Mouse (Mus musculus): Measurements from ENCODE around the gene Top3b.
"Not testable (repeated sequence)": the region's sequence is repeated elsewhere in the genome, so short reads cannot be mapped to it uniquely, and the experiment has no call there.

Gene Top3b

GRCm38 (mm10) chr16:16870617-16871331 is at the start of gene Top3b, which contains the start of gene Vpreb1:
Gene Top3b (plus strand): TSS chr16:16870736.
Gene Vpreb1 (minus strand): TSS chr16:16870843.
- DNase-seq (ENCODE audit: low read depth, low spot score) = peak; percentile 96

- no peak for DNase-seq (ENCODE audit: low read depth, low spot score)
These were observed 45.1 kb upstream of the Top3b start for GRCm38 (mm10) chr16:16825476-16825875.

GRCm38 (mm10) chr16:16826223-16826622 is 44.3 kb upstream of the Top3b start:
- no peak for DNase-seq (ENCODE audit: low read depth, low spot score)

- DNase-seq (ENCODE audit: low read depth, low spot score) = peak; percentile 31
These were observed 41.5 kb upstream of the Top3b start, which contains the start of gene Spag6l for GRCm38 (mm10) chr16:16828757-16829615. Gene Spag6l (minus strand): TSS chr16:16829456.

- no peak for DNase-seq (ENCODE audit: low read depth, low spot score)
These were observed 40.9 kb upstream of the Top3b start for GRCm38 (mm10) chr16:16829671-16830070.

GRCm38 (mm10) chr16:16849196-16849595 is 21.3 kb upstream of the Top3b start:
- DNase-seq (ENCODE audit: low read depth, low spot score) = no peak

GRCm38 (mm10) chr16:16852411-16852810 is 18.1 kb upstream of the Top3b start:
- DNase-seq (ENCODE audit: low read depth, low spot score) = no peak

GRCm38 (mm10) chr16:16854836-16855235 is 15.7 kb upstream of the Top3b start:
- DNase-seq (ENCODE audit: low read depth, low spot score) = peak; percentile 16

GRCm38 (mm10) chr16:16855541-16855940 is 15.0 kb upstream of the Top3b start:
- peak; percentile 58 for DNase-seq (ENCODE audit: low read depth, low spot score)

GRCm38 (mm10) chr16:16856054-16856453 is 14.5 kb upstream of the Top3b start:
- not testable (repeated sequence) for DNase-seq (ENCODE audit: low read depth, low spot score)

- DNase-seq (ENCODE audit: low read depth, low spot score) = no peak
These were observed 13.6 kb upstream of the Top3b start for GRCm38 (mm10) chr16:16856731-16857476.

- DNase-seq (ENCODE audit: low read depth, low spot score) = no peak
These were observed 8.2 kb upstream of the Top3b start for GRCm38 (mm10) chr16:16862288-16862687.

- no peak for DNase-seq (ENCODE audit: low read depth, low spot score)
These were observed 6.6 kb upstream of the Top3b start, which contains the start of gene Igll1 for GRCm38 (mm10) chr16:16863978-16864377. Gene Igll1 (minus strand): TSS chr16:16863985.

- DNase-seq (ENCODE audit: low read depth, low spot score) = no peak
These were observed 5.3 kb upstream of the Top3b start for GRCm38 (mm10) chr16:16865217-16865616.

GRCm38 (mm10) chr16:16865696-16866561 is 4.6 kb upstream of the Top3b start:
- DNase-seq (ENCODE audit: low read depth, low spot score) = no peak

- no peak for DNase-seq (ENCODE audit: low read depth, low spot score)
These were observed 307 bp upstream of the Top3b start for GRCm38 (mm10) chr16:16870241-16870616.

GRCm38 (mm10) chr16:16879025-16879424 is 8.5 kb downstream of the Top3b start:
- no peak for DNase-seq (ENCODE audit: low read depth, low spot score)

- no peak for DNase-seq (ENCODE audit: low read depth, low spot score)
These were observed 17.8 kb downstream of the Top3b start for GRCm38 (mm10) chr16:16888341-16888740.

GRCm38 (mm10) chr16:16892366-16892765 is 21.8 kb downstream of the Top3b start:
- DNase-seq (ENCODE audit: low read depth, low spot score) = no peak

- no peak for DNase-seq (ENCODE audit: low read depth, low spot score)
These were observed 25.5 kb downstream of the Top3b start for GRCm38 (mm10) chr16:16896015-16896381.

All from telencephalon, adult 2 months (tissue).